Mouse (Mus musculus) embryo, embryonic 10 days (tissue): Measurements from ENCODE around the gene Csf2rb.

Experiments
- DNase-seq: peaks from one replicate; pipeline ENCODE4 v3.0.0-alpha.2; 2015; ENCODE audit warnings: low spot score

The Csf2rb gene

GRCm38 (mm10) chr15:78378556-78378955 is 53.0 kb downstream of the Csf2rb start:
- DNase-seq = no peak

- no peak for DNase-seq
Measured at GRCm38 (mm10) chr15:78380208-78380607, 54.7 kb downstream of the Csf2rb start.

GRCm38 (mm10) chr15:78380741-78381140 is 55.2 kb downstream of the Csf2rb start:
- DNase-seq = no peak

- no peak for DNase-seq
Measured at GRCm38 (mm10) chr15:78382115-78382514, 56.6 kb downstream of the Csf2rb start.

- no peak for DNase-seq
Measured at GRCm38 (mm10) chr15:78383450-78384219, 58.1 kb downstream of the Csf2rb start.

- DNase-seq = no peak
Measured at GRCm38 (mm10) chr15:78384220-78385116, 58.9 kb downstream of the Csf2rb start.

- DNase-seq = no peak
Measured at GRCm38 (mm10) chr15:78385564-78385963, 60.0 kb downstream of the Csf2rb start.

- no peak for DNase-seq
Measured at GRCm38 (mm10) chr15:78390855-78391254, 65.3 kb downstream of the Csf2rb start.

- no peak for DNase-seq
Measured at GRCm38 (mm10) chr15:78395478-78395962, 70.0 kb downstream of the Csf2rb start, which contains the start of gene Tex33. TSS of gene Tex33 (minus strand) at chr15:78395912.

GRCm38 (mm10) chr15:78401345-78401744 is 75.8 kb downstream of the Csf2rb start:
- no peak for DNase-seq

- no peak for DNase-seq
Measured at GRCm38 (mm10) chr15:78401921-78402320, 76.4 kb downstream of the Csf2rb start.

GRCm38 (mm10) chr15:78402423-78402822 is 76.9 kb downstream of the Csf2rb start:
- no peak for DNase-seq

GRCm38 (mm10) chr15:78403301-78403741 is 77.8 kb downstream of the Csf2rb start:
- DNase-seq = no peak
